Mouse (Mus musculus) hindbrain, embryonic 11.5 days (tissue): ENCODE measurements around the gene Gm17622. TPM values are rescaled to one million over a fixed set of nuclear protein-coding genes. Genes with fewer than 3 reads are reported as not detected.

Experiments
- ATAC-seq: fragments of 200-750 bp; cut with Nextera tagmentation; 2 replicates; pipeline ENCODE4 v1.8.0; 2017; ENCODE audit warnings: mild to moderate bottlenecking, moderate TSS enrichment, moderate library complexity; ENCODE audit not compliant: low FRiP score
- DNase-seq: peaks from one replicate; pipeline ENCODE4 v3.0.0-alpha.2; 2015; ENCODE audit warnings: low spot score
- H3K27ac ChIP-seq: fragments of 300-500 bp; sonication (generic); 2 replicates; pipeline ENCODE4 v1.5.1; 2014; ENCODE audit warnings: mild to moderate bottlenecking, low read depth, low read length
- H3K27me3 ChIP-seq: fragments of 300-500 bp; sonication (generic); 2 replicates; pipeline ENCODE4 v1.6.1; 2014; ENCODE audit warnings: mild to moderate bottlenecking, low read length, moderate library complexity, mixed read lengths; ENCODE audit not compliant: control insufficient read depth, insufficient read depth
- H3K36me3 ChIP-seq: fragments of 300-500 bp; sonication (generic); 2 replicates; pipeline ENCODE4 v1.6.1; 2014; ENCODE audit warnings: mild to moderate bottlenecking, low read length, moderate library complexity, mixed read lengths; ENCODE audit not compliant: control insufficient read depth, insufficient read depth
- H3K4me1 ChIP-seq: fragments of 300-500 bp; sonication (generic); replicated peaks from 2 replicates; pipeline ENCODE4 v1.6.1; 2014; ENCODE audit warnings: low read length, mixed read lengths; ENCODE audit not compliant: control insufficient read depth, insufficient read depth
- H3K4me2 ChIP-seq: fragments of 300-500 bp; sonication (generic); replicated peaks from 2 replicates; pipeline ENCODE4 v1.6.1; 2014; ENCODE audit warnings: mild to moderate bottlenecking, low read depth, low read length
- H3K4me3 ChIP-seq: fragments of 300-500 bp; sonication (generic); 2 replicates; pipeline ENCODE4 v1.5.1; 2014; ENCODE audit warnings: low read depth, low read length
- H3K9ac ChIP-seq: fragments of 300-500 bp; sonication (generic); 2 replicates; pipeline ENCODE4 v1.6.1; 2014; ENCODE audit warnings: low read depth, low read length
- H3K9me3 ChIP-seq: fragments of 300-500 bp; sonication (generic); 2 replicates; pipeline ENCODE4 v1.6.1; 2016; ENCODE audit warnings: low read length; ENCODE audit not compliant: control insufficient read depth
- WGBS: fragments of 180-500 bp; shearing (Covaris S2); extraction: QIAGEN DNeasy Blood & Tissue Kit; methylation state at CpG from one replicate; pipeline ENCODE4 v1.1.7; 2014; 5-methylcytosine and 5-hydroxymethylcytosine counted together
- polyA plus RNA-seq: library from polyadenylated mRNA; unstranded; fragments of >200 nt; fragmentation: Nextera tagmentation; extraction: Ambion mirVana; gene quantifications from 2 replicates; pipeline ENCODE4 v1.2.1, GENCODE M21; 2014

Gm17622 gene
- polyA plus RNA-seq, 1 experiment from 2014 or later: not detected

DNA sequence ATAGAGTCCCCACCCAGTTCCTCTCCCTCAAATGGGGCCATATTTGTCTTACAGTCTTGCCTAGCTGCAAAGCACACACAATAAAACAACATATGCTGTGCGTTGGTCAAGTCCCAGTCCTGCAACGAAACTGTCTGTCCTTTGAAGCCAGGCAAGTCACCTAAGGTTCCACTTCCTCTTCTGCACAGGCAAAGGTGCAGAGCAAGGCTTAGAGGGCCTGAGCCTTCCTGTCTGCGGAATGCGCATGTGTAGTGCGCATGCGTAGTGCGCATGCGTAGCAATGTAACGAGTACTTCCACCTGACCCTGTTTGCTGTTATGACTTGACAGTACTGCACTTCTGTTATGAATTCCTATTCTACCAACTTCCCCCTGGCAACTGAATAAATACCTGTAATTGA lies 25.7 kb downstream of the Gm17622 start:
- Histone ChIP-seq H3K9me3 (no peaks in the 10 kb centered on the region), H3K9ac (no peak overlapping the region), H3K4me2 (no peak overlapping the region), H3K27ac (no peak overlapping the region), H3K4me1 (no peaks in the 10 kb centered on the region), H3K36me3 (no peaks in the 10 kb centered on the region), H3K4me3 (no peak overlapping the region), H3K27me3 (no peaks in the 10 kb centered on the region)
- WGBS: 95% methylated on average over 9 of the region's 9 CpGs
- DNase-seq: no peak
- no peak for ATAC-seq

DNA sequence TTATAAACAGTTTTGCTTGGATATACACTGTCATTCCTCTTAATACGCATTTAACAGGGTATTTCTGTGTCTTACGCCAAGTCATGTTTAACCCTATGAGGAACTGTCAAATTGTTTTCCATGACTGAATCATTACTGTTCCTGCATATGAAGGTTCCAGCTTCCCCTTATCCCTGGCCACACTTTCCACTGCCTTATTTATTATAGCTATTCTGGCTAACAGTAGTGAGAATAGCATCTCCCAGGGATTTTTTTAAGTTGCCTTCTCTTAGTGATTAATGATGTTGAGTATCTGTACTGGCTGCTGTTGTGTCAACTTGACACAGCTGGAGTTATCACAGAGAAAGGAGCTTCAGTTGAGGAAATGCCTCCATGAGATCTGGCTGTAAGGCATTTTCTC lies 26.8 kb downstream of the Gm17622 start:
- Histone ChIP-seq H3K4me1 (no peaks in the 10 kb centered on the region), H3K4me3 (no peak overlapping the region), H3K27ac (no peak overlapping the region), H3K4me2 (no peak overlapping the region), H3K36me3 (no peaks in the 10 kb centered on the region), H3K9me3 (no peaks in the 10 kb centered on the region), H3K9ac (no peak overlapping the region), H3K27me3 (no peaks in the 10 kb centered on the region)
- no peak for ATAC-seq
- WGBS: 93% methylated on average over 2 of the region's 2 CpGs
- DNase-seq: no peak

DNA sequence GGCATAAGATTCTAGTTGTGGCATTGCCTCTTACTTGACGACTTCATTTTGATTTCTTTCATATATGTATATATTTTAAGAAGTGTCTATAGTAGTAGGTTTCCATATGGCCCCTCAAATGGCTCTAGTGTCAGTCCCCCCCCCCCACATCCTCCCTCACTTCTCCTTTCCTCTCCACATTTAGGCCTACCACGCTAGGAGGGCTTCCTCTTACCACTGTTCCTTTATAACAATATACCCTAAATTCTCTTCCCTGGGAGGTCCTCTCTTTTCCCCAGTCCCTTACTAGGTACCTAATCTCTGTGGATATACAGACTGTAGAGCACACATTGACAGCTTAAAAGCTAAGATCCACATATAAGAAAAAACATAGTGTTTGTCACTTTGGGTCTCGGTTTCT lies 30.8 kb downstream of the Gm17622 start:
- no peak for ATAC-seq
- WGBS: 87% methylated on average over 3 of the region's 3 CpGs

DNA sequence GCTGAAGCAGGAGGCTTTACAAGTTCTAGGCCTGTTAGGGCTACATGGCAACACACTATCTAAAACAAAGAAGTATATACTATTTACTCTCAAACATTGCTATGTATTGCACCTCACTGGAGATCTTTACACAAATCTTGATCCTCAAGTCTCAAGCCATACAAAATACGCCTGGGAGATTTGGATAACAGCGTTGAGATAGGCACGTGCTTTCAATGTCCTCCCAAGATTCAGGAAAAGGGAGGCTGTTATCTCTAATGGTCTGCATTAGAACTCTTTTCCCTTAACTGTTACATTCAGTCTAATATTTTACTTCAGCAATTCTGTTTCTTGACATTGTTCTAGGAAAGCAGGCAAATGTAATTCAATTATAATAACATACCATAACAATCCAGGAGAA lies 36.5 kb downstream of the Gm17622 start:
- WGBS: 94% methylated on average over 3 of the region's 3 CpGs
- Histone ChIP-seq H3K36me3 (no peaks in the 10 kb centered on the region), H3K27me3 (no peaks in the 10 kb centered on the region), H3K9ac (no peak overlapping the region), H3K27ac (no peak overlapping the region), H3K4me3 (no peak overlapping the region), H3K9me3 (no peaks in the 10 kb centered on the region), H3K4me1 (no peaks in the 10 kb centered on the region), H3K4me2 (no peak overlapping the region)
- ATAC-seq (no peak), DNase-seq (no peak)

More for the DNA sequence above, 30.8 kb downstream of the Gm17622 start:
- Histone ChIP-seq H3K27me3 (no peaks in the 10 kb centered on the region), H3K27ac (no peak overlapping the region), H3K4me2 (no peak overlapping the region), H3K4me3 (no peak overlapping the region), H3K9me3 (no peaks in the 10 kb centered on the region), H3K9ac (no peak overlapping the region), H3K36me3 (no peaks in the 10 kb centered on the region), H3K4me1 (no peaks in the 10 kb centered on the region)
- no peak for DNase-seq

DNA sequence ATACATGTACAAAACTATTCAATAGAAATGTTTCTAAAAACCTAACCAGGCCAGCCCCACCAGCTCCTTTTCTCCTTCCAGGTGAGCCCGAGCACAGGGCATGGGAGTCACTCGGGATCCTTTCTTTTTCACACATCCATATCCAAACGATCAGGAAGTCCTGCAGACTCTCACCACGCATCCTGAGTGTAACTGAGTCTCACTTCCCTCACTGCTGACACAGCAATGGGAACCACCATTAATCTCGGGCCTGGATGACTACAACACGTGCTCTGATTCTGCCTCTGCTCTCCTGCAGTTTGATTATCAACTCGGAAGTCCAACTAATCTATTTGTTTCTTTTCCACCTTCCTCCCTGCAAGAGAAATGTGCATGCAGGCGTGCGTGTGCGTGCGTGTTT lies 37.3 kb downstream of the Gm17622 start:
- WGBS: 90% methylated on average over 11 of the region's 11 CpGs
- H3K4me1 ChIP-seq: no peaks in the 10 kb centered on the region
- no peaks in the 10 kb centered on the region for H3K36me3 ChIP-seq
- H3K4me2 ChIP-seq: no peak overlapping the region
- no peak overlapping the region for H3K4me3 ChIP-seq
- DNase-seq (no peak), ATAC-seq (no peak)
- no peaks in the 10 kb centered on the region for H3K9me3 ChIP-seq
- no peaks in the 10 kb centered on the region for H3K27me3 ChIP-seq
- no peak overlapping the region for H3K9ac ChIP-seq
- H3K27ac ChIP-seq: no peak overlapping the region

DNA sequence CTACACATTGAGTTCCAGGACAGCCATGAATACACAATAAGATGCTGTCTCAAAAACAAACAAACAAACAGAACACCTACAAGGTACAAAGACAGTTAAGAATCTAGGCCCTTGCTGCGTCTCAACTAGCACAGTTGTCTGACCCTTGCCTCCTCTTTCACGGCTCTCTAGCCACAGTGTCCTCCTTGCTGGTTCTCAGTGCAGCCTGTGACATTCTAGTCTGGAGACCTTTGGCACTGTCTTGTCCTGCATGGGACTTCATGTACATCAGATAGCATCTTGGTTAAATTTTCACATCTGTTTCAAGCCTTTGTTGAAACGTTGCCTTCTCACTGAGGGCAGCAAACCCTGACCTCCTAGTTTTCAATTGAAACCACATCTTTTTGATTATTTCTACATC lies 38.2 kb downstream of the Gm17622 start:
- no peaks in the 10 kb centered on the region for H3K4me1 ChIP-seq
- H3K27me3 ChIP-seq: no peaks in the 10 kb centered on the region
- DNase-seq (no peak), ATAC-seq (no peak)
- no peak overlapping the region for H3K4me2 ChIP-seq
- 85% methylated on average over 3 of the region's 3 CpGs for WGBS
- H3K4me3 ChIP-seq: no peak overlapping the region
- no peaks in the 10 kb centered on the region for H3K36me3 ChIP-seq
- no peak overlapping the region for H3K27ac ChIP-seq
- no peak overlapping the region for H3K9ac ChIP-seq
- no peaks in the 10 kb centered on the region for H3K9me3 ChIP-seq

DNA sequence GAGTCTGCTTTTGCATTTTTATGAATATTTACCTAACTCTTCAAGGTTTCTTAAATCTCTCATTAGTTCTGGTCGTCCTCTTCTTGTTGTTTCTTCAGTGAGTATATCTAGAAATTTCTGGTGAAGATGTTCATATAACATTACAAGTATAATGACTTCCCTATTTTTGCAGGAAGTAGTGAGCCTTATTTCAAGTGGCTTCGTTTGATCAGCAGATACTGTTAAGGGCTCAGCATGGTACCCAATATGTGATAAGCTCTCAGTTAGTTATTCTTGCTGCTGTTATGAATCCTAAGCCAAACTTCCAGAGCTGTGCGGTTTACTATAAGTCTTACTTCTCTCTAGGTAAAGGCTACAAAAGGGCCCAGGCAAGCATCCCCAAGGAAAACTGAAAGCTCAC lies 39.0 kb downstream of the Gm17622 start:
- no peak overlapping the region for H3K4me3 ChIP-seq
- H3K4me2 ChIP-seq: no peak overlapping the region
- no peaks in the 10 kb centered on the region for H3K27me3 ChIP-seq
- no peaks in the 10 kb centered on the region for H3K9me3 ChIP-seq
- H3K36me3 ChIP-seq: no peaks in the 10 kb centered on the region
- ATAC-seq: no peak
- DNase-seq: no peak
- no peaks in the 10 kb centered on the region for H3K4me1 ChIP-seq
- no peak overlapping the region for H3K9ac ChIP-seq
- WGBS: 95% methylated on average over 3 of the region's 3 CpGs
- no peak overlapping the region for H3K27ac ChIP-seq

DNA sequence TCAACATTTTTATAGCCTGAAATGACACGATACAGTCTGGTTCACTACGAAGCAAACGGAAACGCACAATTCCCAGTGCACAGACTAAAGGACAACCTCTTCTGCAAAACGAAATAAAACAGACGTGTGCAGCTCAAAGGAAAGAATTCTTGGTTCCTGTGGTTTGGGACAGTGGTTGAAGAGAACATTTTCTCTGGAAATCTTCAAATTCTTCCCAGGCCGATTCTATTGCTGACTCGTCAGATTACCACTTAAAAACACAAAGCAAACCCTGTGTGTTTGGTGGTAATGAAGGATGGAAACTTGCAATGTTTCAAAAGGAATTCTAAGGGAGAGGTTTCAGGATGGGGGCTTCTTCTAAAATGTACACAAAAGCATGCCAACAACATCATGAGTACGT lies 39.5 kb downstream of the Gm17622 start:
- H3K4me1 ChIP-seq: no peaks in the 10 kb centered on the region

DNA sequence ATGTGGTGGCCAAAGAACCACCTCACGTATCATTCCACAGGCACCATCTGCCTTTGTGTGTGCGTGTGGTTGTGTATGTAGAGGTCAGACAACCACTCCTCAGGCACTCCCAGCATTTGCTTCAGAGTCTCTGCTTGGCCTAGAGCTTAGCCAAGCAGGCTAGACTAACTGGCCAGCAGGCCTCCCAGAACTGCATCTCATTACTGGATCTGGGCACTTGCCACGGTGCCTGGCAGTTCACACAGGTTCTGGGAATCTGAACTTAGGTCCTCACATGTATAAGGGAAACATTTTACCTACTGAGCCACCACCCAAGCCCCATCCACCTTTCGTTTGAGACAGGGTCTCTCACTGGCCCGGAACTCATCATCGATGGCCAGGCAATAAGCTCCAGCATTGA lies 41.6 kb downstream of the Gm17622 start:
- no peak for DNase-seq
- no peak overlapping the region for H3K4me3 ChIP-seq
- H3K4me1 ChIP-seq: no peaks in the 10 kb centered on the region
- no peak for ATAC-seq
- H3K4me2 ChIP-seq: no peak overlapping the region
- no peak overlapping the region for H3K27ac ChIP-seq
- H3K9me3 ChIP-seq: no peaks in the 10 kb centered on the region
- 89% methylated on average over 6 of the region's 6 CpGs for WGBS
- no peaks in the 10 kb centered on the region for H3K36me3 ChIP-seq
- H3K9ac ChIP-seq: no peak overlapping the region
- no peaks in the 10 kb centered on the region for H3K27me3 ChIP-seq

More for the DNA sequence above, 39.5 kb downstream of the Gm17622 start:
- Histone ChIP-seq H3K27ac (no peak overlapping the region), H3K9ac (no peak overlapping the region), H3K36me3 (no peaks in the 10 kb centered on the region), H3K4me3 (no peak overlapping the region), H3K9me3 (no peaks in the 10 kb centered on the region), H3K27me3 (no peaks in the 10 kb centered on the region), H3K4me2 (no peak overlapping the region)
- 95% methylated on average over 9 of the region's 9 CpGs for WGBS
- DNase-seq (no peak), ATAC-seq (no peak)
